Mouse (Mus musculus) liver, adult 2 months (tissue): ENCODE results near the gene Sla2.
"Not testable (repeated sequence)": the region's sequence is repeated elsewhere in the genome, so short reads cannot be mapped to it uniquely, and the experiment has no call there.

Source experiments
- CTCF ChIP-seq: fragments of 200-500 bp; IDR thresholded peaks from 2 replicates; pipeline ENCODE4 v1.5.1; 2011; ENCODE audit warnings: low read depth, low read length, control low read depth
- POLR2A ChIP-seq: fragments of 200-500 bp; IDR thresholded peaks from 2 replicates; pipeline ENCODE4 v1.6.1; 2011; ENCODE audit warnings: low read length, control low read depth; ENCODE audit not compliant: insufficient read depth; ENCODE audit errors: extremely low read depth

GRCm38 (mm10) chr2:156919191-156919590, 32.2 kb upstream of the Sla2 start:
- not testable (repeated sequence) for TF ChIP-seq CTCF, POLR2A
